Mouse (Mus musculus) intestine, embryonic 16.5 days (tissue): ENCODE results near the gene Ogdh. TPM values are rescaled to one million over a fixed set of nuclear protein-coding genes. Genes with fewer than 3 reads are reported as not detected.
A peak's percentile ranks its signal among the peaks of the same experiment; 100 is the strongest.
"Not testable (repeated sequence)": the region's sequence is repeated elsewhere in the genome, so short reads cannot be mapped to it uniquely, and the experiment has no call there.

Experiments
- ATAC-seq: fragments of 200-750 bp; cut with Nextera tagmentation; 2 replicates; pipeline ENCODE4 v1.8.0; 2017; ENCODE audit warnings: moderate TSS enrichment, moderate library complexity
- H3K27ac ChIP-seq: fragments of 300-500 bp; sonication (generic); 2 replicates; pipeline ENCODE4 v1.5.1; 2014; ENCODE audit warnings: mild to moderate bottlenecking, low read length
- H3K27me3 ChIP-seq: fragments of 300-500 bp; sonication (generic); replicated peaks from 2 replicates; pipeline ENCODE4 v1.6.1; 2014; ENCODE audit warnings: low read length, control low read depth, mixed read lengths; ENCODE audit not compliant: control insufficient read depth, insufficient read depth
- H3K36me3 ChIP-seq: fragments of 300-500 bp; sonication (generic); 2 replicates; pipeline ENCODE4 v1.6.1; 2014; ENCODE audit warnings: low read length, control low read depth; ENCODE audit not compliant: control insufficient read depth, insufficient read depth
- H3K4me1 ChIP-seq: fragments of 300-500 bp; sonication (generic); 2 replicates; pipeline ENCODE4 v1.6.1; 2014; ENCODE audit warnings: low read length, control low read depth, mixed read lengths; ENCODE audit not compliant: control insufficient read depth, insufficient read depth
- H3K4me2 ChIP-seq: fragments of 300-500 bp; sonication (generic); 2 replicates; pipeline ENCODE4 v1.6.1; 2014; ENCODE audit warnings: low read depth, low read length, control low read depth
- H3K4me3 ChIP-seq: fragments of 300-500 bp; sonication (generic); 2 replicates; pipeline ENCODE4 v1.5.1; 2014; ENCODE audit warnings: mild to moderate bottlenecking, low read length
- H3K9ac ChIP-seq: fragments of 300-500 bp; sonication (generic); 2 replicates; pipeline ENCODE4 v1.6.1; 2014; ENCODE audit warnings: low read depth, low read length
- H3K9me3 ChIP-seq: fragments of 300-500 bp; sonication (generic); 2 replicates; pipeline ENCODE4 v1.6.1; 2016; ENCODE audit warnings: low read length, control low read depth; ENCODE audit not compliant: control insufficient read depth
- WGBS: fragments of 180-500 bp; shearing (Covaris S2); extraction: QIAGEN DNeasy Blood & Tissue Kit; methylation state at CpG from one replicate; pipeline ENCODE4 v1.1.7; 2014; 5-methylcytosine and 5-hydroxymethylcytosine counted together
- polyA plus RNA-seq: library from polyadenylated mRNA; unstranded; fragments of >200 nt; fragmentation: Nextera tagmentation; extraction: Ambion mirVana; gene quantifications from 2 replicates; pipeline ENCODE4 v1.2.1, GENCODE M21; 2015

Ogdh gene
- polyA plus RNA-seq = 171 and 189 TPM in 2 replicates

DNA sequence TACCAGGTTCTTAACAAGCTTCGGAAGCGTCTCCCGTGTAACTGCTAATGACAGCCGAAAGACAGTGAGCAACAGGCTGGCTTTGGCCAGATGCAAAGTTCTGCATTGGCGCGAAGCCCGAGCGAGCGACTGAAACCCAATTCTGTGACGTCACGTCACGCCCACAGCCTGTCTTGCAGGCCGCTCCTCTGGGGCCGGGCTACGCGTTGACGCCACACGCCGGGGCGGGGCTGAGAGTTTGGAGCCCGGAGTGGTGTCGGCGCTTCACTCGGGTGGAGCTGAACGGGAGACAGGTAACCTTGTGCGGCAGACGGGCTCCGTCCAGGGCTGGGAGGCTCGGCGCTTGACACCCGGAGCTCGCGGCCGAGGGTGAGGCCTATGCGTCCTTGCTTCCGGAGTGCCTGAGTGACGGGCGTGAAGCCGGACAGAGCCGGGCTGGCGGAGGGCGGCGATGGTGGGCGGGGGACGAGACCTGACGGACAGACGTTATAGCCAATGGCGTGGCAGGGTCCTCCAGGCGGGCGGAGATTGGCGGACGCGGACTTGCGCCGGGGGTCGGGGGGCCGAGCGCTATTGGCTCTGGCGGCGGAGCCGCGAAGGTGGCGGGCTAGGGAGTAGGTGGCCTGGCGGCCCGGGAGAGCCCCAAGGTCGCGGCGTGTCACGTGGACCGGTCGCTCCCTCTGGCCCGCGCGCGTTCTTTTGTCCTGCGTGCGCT is at the start of gene Ogdh:
Gene Ogdh (plus strand): TSS at position 233 of the 715 bp plus-strand sequence.
- under 1% methylated on average over 75 of the region's 77 CpGs for WGBS
- H3K4me1 ChIP-seq = peaks cover 2% of the 10 kb centered on the region; the same call in 1 of the 2 replicates

GRCm38 (mm10) chr11:6244707-6245106 is 46.7 kb upstream of the Ogdh start:
- no peak overlapping the region for H3K4me3 ChIP-seq
- no peak for ATAC-seq

More for the DNA sequence above, at the start of gene Ogdh:
- Histone ChIP-seq H3K4me3 (peak within 1 kb of the TSS; percentile 82), H3K27me3 (no peaks in the 10 kb centered on the region), H3K9me3 (no peaks in the 10 kb centered on the region), H3K27ac (peak within 1 kb of the TSS; percentile 97), H3K9ac (peak within 1 kb of the TSS; percentile 87), H3K36me3 (no peaks in the 10 kb centered on the region), H3K4me2 (peak within 1 kb of the TSS; percentile 77)
- peak; percentile 97 for ATAC-seq

GRCm38 (mm10) chr11:6252248-6252647 is 39.2 kb upstream of the Ogdh start:
- H3K4me1 ChIP-seq = peaks cover 20% of the 10 kb centered on the region
- no peak overlapping the region for H3K4me3 ChIP-seq
- 85% methylated on average over 5 of the region's 5 CpGs for WGBS
- H3K9ac ChIP-seq = no peak overlapping the region
- H3K9me3 ChIP-seq = no peaks in the 10 kb centered on the region
- no peaks in the 10 kb centered on the region for H3K36me3 ChIP-seq
- peak; percentile 28 for ATAC-seq
- H3K27me3 ChIP-seq = no peaks in the 10 kb centered on the region
- H3K27ac ChIP-seq = no peak overlapping the region; the same call in 1 of the 2 replicates
- H3K4me2 ChIP-seq = no peak overlapping the region

More at GRCm38 (mm10) chr11:6244707-6245106, 46.7 kb upstream of the Ogdh start:
- 55% methylated on average over 19 of the region's 19 CpGs for WGBS
- Histone ChIP-seq H3K36me3 (no peaks in the 10 kb centered on the region), H3K9ac (no peak overlapping the region), H3K27me3 (no peaks in the 10 kb centered on the region), H3K9me3 (no peaks in the 10 kb centered on the region), H3K4me2 (no peak overlapping the region), H3K27ac (no peak overlapping the region), H3K4me1 (no peaks in the 10 kb centered on the region)

DNA sequence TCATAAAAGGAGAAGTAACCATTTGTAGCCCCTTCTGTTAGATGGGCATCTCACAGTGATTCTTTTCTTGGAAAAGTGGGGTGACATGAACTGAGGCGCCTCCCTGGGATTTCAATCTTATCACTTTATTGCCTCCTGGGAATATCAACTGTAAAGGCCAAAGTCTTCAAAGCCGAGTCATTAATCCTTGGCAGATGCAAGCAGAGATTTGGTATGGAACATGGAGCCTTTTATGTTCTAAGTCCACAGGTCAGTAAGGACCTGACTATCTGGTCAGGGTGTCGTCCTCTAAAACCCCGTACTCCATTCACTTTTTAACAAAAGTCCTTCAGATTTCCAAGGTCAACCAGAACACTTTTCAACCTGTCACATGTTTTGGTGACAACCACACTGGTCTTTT is 38.6 kb upstream of the Ogdh start:
- no peak overlapping the region for H3K9ac ChIP-seq
- H3K36me3 ChIP-seq = no peaks in the 10 kb centered on the region
- no peak overlapping the region for H3K4me2 ChIP-seq
- H3K4me3 ChIP-seq = no peak overlapping the region
- H3K9me3 ChIP-seq = no peaks in the 10 kb centered on the region
- 69% methylated on average over 4 of the region's 4 CpGs for WGBS
- peak overlapping the region; percentile 39; the same call in 1 of the 2 replicates for H3K27ac ChIP-seq
- H3K27me3 ChIP-seq = no peaks in the 10 kb centered on the region
- ATAC-seq = peak; percentile 60
- H3K4me1 ChIP-seq = peaks cover 20% of the 10 kb centered on the region

DNA sequence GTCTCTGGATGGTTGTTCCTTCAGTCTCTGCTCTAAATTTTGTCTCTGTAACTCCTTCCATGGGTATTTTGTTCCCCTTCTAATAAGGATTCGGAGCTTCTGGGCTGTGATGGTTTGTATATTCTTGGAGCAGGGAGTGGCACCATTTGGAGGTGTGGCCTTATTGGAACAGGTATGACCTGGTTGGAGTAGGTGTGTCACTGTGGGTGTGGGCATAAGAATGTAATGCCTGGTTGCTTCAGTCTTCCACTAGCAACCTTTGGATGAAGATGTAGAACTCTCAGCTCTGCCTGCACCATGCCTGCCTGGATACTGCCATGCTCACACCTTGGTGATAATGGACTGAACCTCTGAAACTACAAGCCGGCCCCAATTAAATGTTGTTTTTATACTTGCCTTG is 36.8 kb upstream of the Ogdh start:
- not testable (repeated sequence) for H3K9ac ChIP-seq, H3K4me2 ChIP-seq, H3K9me3 ChIP-seq, ATAC-seq, H3K36me3 ChIP-seq, H3K27me3 ChIP-seq, H3K4me3 ChIP-seq, H3K27ac ChIP-seq
- peaks cover 20% of the 10 kb centered on the region for H3K4me1 ChIP-seq
- 80% methylated on average over 2 of the region's 2 CpGs for WGBS

DNA sequence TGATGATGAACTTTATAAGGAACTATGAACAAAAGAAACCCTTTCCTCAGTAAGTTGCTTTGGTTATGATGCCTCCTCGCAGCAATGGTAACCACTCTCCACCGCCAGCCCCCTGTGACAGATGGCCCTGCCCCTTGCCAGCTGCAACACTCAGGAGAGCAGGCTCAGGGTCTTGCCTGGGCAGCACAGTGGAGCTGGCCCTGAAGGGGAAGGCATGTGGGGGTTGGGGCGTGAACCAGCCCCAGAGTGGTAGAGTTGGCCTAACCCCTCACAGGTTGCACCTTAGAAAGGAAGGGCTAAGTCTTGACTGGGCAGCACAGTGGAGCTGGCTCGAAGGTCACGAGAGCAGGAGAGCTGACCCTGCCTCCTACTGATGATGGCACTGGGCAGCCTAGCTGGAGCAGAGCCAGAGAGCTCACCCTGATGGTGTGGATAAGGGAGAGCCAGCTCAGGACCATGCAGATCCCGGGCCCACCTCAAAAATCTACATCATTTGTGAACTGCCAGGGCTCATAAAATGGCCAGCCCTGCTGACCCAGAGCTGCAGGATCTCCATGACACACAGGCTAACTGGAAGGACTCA is 34.9 kb upstream of the Ogdh start:
- Histone ChIP-seq H3K9me3 (no peaks in the 10 kb centered on the region), H3K27me3 (no peaks in the 10 kb centered on the region), H3K4me2 (no peak overlapping the region), H3K36me3 (peaks cover 14% of the 10 kb centered on the region), H3K4me1 (peaks cover 20% of the 10 kb centered on the region), H3K27ac (no peak overlapping the region), H3K9ac (no peak overlapping the region), H3K4me3 (no peak overlapping the region)
- 60% methylated on average over 6 of the region's 6 CpGs for WGBS
- no peak for ATAC-seq

DNA sequence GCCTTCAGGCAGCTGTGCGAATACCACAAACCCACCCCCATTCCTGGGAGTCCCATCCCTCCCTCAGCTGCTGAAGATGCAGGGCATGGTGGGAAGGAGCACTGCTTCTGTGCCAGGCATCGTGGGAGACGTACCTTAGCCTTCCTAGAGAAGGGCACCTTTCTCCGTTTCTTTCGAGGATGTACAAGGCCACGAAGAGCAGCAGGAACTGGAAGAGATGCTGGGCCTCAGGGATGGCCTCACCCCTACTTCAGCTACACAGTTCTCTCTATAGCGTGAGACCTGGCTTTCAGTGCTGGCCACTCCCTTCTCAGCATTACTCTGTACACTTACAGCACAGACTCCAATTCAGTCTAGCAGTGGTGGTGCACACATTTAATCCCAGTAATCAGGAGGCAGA is 32.0 kb upstream of the Ogdh start:
- 93% methylated on average over 7 of the region's 7 CpGs for WGBS
- Histone ChIP-seq H3K36me3 (peaks cover 33% of the 10 kb centered on the region), H3K4me2 (no peak overlapping the region)

GRCm38 (mm10) chr11:6261434-6262082 is 29.9 kb upstream of the Ogdh start:
- Histone ChIP-seq H3K27ac (no peak overlapping the region), H3K4me2 (no peak overlapping the region), H3K4me3 (no peak overlapping the region), H3K4me1 (peaks cover 8% of the 10 kb centered on the region), H3K9ac (no peak overlapping the region), H3K36me3 (peaks cover 50% of the 10 kb centered on the region), H3K9me3 (no peaks in the 10 kb centered on the region), H3K27me3 (no peaks in the 10 kb centered on the region)
- no peak for ATAC-seq
- 78% methylated on average over 10 of the region's 10 CpGs for WGBS

More for the DNA sequence above, 32.0 kb upstream of the Ogdh start:
- no peak for ATAC-seq
- Histone ChIP-seq H3K27ac (no peak overlapping the region), H3K27me3 (no peaks in the 10 kb centered on the region), H3K4me1 (peaks cover 5% of the 10 kb centered on the region; the same call in 1 of the 2 replicates), H3K9ac (no peak overlapping the region), H3K4me3 (no peak overlapping the region), H3K9me3 (no peaks in the 10 kb centered on the region)

DNA sequence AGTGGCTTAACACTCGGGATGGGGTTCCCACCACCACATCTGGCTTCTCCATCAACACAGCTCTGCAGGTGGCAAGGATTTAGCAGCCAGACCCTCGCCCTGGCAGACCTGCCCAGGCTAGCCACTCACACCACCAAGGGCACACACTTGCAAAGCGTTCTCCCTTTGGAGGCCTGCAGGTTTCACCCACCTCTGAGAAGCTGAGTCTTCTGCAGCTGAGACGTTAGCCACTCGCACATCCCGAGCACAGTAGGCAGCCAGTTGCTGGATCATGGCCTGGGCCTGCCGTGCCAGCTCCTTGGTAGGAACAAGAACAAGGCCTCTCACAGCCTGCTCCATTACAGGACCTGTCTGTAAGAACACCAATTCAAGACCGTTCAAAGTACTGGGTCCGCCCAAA is 24.8 kb upstream of the Ogdh start:
- H3K36me3 ChIP-seq = peaks cover 42% of the 10 kb centered on the region
- H3K9ac ChIP-seq = peak overlapping the region; percentile 89
- H3K4me1 ChIP-seq = peaks cover 9% of the 10 kb centered on the region
- H3K27me3 ChIP-seq = no peaks in the 10 kb centered on the region
- 61% methylated on average over 9 of the region's 9 CpGs for WGBS
- no peak overlapping the region for H3K27ac ChIP-seq
- peak overlapping the region; percentile 83 for H3K4me2 ChIP-seq
- no peak for ATAC-seq
- peak overlapping the region; percentile 93 for H3K4me3 ChIP-seq
- no peaks in the 10 kb centered on the region for H3K9me3 ChIP-seq
